Mouse (Mus musculus) erythroblast, embryonic 14.5 days (primary cell): ENCODE data around the gene Obsl1.

Experiments
- GATA1 ChIP-seq: IDR thresholded peaks from 2 replicates; pipeline ENCODE4 v1.6.1; 2012; ENCODE audit warnings: low read length, inconsistent platforms, mixed read lengths
- TAL1 ChIP-seq: IDR thresholded peaks from 3 replicates; pipeline ENCODE4 v1.6.1; 2012; ENCODE audit warnings: low read length, inconsistent platforms, mixed read lengths

- no peak for TF ChIP-seq TAL1
- TF ChIP-seq GATA1, result no peak
Observed at GRCm38 (mm10) chr1:75494878-75495548, 11.2 kb downstream of the Obsl1 start.
